Mouse (Mus musculus): ENCODE measurements at regions not wholly inside any gene's neighbourhood (a gene's known extent, or its start where the extent isn't known, plus 50 kb on each side); places are given as distances from the start of the nearest gene placed in this dataset.

DNA sequence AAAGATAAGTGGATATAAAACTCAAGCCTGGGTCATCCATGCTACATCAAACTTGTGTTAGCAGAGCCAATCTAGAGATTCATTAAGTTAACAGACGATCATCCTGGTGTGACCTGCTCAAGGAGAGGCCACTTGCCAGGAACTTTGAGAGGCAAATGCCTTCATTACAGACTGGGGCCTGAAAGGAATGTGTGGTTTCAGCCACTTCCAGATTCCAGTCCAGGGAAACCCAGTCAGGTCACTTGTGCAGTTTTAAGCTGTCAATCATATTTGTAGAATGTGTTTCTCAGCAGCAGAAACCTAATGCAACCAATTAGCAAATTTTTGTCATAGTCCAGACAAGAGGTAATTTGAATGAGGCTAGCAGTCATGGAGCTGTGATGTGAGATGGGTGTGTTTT, 73.4 kb upstream of the Slc4a7 start:
- TF ChIP-seq CTCF (IDR thresholded peaks at IDR 0.05; ENCODE audit: low read depth, low read length) (no peak), GATA1 (IDR thresholded peaks at IDR 0.05; ENCODE audit: borderline replicate concordance, low read length) (no peak)
